Mouse (Mus musculus): ENCODE measurements at regions not wholly inside any gene's neighbourhood (a gene's known extent, or its start where the extent isn't known, plus 50 kb on each side); places are given as distances from the start of the nearest gene placed in this dataset.

GRCm38 (mm10) chr5:7600418-7600817 lies 255.9 kb upstream of the Zfp804b start:
- no peak for TF ChIP-seq CTCF (IDR thresholded peaks at IDR 0.05; ENCODE audit: insufficient read depth, low read length)
- no peak for TF ChIP-seq POLR2A (IDR thresholded peaks at IDR 0.05; ENCODE audit: borderline replicate concordance, extremely low read depth, low read depth, low read length)

Measured in lung, adult 2 months (tissue).